Mouse (Mus musculus): Measurements from ENCODE around the gene Nme2.

Nme2 gene

GRCm38 (mm10) chr11:93956159-93956558 lies at the start of gene Nme2:
Gene Nme2 (minus strand): TSS chr11:93956259.
- in situ Hi-C loops (cut with MboI, MseI) = no loop called here

DNA sequence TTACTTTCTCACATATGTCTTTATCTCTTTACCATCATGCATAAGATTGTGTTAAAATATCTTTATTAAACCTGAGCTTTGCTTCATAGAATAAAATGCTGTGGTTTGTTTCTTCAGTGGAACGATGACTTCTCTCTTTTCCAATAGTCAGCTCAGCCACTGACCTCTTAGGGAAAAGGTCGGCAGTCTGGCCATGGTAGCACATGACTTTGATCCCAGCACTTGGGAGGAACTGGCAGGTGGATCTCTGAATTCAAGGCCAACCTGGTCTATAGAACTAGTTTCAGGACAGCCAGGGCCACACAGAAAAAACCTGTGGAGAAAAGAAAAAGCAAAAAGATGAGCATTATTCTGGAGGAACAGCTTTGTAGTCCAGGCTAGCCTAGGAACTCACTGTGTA lies 47.3 kb upstream of the Nme2 start:
- in situ Hi-C loops (cut with MboI, MseI) = no loop called here

DNA sequence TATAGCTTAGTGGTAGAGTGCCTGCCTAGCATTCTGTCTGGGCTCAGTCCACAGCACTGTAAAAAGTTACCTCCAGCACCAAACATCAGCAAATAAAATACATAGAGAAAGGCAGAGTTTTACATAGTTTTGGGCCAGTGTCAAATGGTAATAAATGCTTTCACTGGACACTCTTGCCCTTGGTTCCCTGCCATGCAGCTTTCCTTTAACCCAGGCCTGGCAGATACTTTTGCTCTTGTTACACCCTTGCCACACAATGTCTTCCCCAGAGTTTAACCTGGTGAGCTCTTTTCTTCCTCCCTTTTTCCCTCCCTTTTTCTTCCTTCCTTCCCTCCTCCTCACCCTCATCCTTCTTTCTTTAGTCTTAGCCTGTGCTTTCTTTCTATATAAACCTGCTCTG lies 43.2 kb upstream of the Nme2 start:
- in situ Hi-C loops (cut with MboI, MseI) = no loop called here

- in situ Hi-C loops (cut with MboI, MseI) = no loop called here
Observed at GRCm38 (mm10) chr11:93997141-93997775, 41.2 kb upstream of the Nme2 start.

DNA sequence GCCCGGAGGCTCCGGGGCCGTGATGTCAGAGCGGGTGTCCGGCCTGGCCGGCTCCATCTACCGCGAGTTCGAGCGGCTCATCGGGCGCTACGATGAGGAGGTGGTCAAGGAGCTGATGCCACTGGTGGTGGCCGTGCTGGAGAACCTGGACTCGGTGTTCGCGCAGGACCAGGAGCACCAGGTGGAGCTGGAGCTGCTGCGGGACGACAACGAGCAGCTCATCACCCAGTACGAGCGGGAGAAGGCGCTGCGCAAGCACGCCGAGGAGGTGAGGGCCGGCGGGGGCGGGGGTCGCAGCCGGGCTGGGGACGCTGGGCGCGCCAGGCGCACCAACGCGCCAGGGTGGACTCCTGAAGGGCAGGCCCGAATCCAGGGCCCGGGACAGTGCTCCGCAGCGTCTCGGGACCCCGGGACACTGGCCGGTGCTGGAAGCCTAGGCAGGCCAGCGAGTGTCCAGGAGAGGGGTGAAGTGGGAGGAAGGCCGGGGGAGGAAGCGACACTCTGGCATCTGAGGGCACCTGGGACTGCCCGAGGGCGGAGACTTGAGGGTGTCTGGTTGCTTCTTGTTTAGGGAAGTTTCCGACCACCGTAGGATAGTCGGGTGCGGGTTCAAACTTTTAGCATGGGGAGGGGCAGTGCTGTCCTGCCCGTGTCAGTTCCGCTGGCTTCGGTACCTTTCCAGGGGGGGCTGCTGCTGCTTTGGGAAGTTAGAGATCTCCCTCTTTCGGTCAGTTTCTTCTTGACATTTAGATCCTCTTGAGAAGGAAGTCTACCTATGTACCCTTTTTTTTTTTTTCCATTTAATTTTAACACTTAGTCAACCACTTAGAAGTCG lies 40.5 kb upstream of the Nme2 start:
- in situ Hi-C loops (cut with MboI, MseI) = no loop called here

DNA sequence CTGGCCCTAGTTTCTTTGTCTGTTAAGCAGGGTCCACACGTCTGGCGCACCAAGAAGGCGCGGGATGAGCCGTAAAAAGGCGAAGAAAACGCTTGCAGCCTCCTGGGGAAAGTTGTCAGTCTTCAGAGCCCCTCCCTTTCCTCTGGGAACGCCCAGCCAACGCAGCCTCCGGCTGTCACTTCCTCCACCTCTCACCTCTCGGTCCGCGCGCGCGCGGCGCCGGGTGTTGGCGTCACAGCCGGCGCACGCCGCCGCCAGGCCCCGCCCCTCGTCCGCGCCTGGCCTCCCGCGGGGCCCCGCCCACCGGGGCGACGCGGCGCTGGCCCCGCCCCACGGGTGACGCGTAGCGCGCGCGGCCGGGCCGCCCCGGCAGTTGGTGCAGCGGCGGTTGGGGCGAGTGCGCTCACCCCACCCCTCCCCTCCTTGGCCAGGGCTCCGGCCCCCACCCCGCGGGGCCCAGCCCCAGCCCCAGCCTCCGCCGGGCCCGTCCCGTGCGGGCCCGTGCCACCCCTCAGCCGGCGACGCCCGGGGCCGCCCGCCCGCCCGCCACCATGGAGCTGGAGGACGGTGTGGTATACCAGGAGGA lies 39.8 kb upstream of the Nme2 start, which contains the start of gene Spag9:
Spag9 (plus strand) TSS at position 372 of the 586 bp plus-strand sequence.
- in situ Hi-C loops (cut with MboI, MseI) = no loop called here

DNA sequence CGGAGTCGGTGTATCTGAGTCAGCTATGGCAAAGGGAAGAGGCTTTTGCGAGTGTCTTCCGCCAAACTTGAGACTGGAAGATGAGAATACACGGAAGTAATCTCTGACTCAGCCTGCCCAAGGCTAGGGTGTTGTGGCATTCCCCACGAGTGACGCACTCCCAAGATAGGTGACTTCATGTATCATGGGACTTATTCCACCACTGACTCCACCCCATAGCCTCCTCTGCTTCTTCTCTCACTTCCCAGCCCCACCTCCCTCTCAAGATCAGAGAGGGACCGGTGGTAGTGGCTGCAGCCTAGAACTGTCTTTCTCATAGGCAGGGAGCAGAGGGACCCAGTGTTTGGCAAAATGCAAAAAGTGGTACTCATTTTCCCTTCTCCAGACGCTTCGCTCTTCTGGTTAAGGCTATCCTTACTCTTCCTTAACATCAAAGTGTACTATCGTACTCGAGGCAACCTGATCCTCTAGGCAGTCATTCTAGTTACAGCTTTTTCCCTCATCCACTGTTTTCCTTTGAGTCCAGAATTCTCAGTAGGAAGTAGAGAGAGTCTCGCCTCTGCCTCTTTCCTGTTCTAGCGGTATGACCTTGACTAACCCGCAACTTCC lies 39.2 kb upstream of the Nme2 start:
- in situ Hi-C loops (cut with MboI, MseI) = no loop called here

DNA sequence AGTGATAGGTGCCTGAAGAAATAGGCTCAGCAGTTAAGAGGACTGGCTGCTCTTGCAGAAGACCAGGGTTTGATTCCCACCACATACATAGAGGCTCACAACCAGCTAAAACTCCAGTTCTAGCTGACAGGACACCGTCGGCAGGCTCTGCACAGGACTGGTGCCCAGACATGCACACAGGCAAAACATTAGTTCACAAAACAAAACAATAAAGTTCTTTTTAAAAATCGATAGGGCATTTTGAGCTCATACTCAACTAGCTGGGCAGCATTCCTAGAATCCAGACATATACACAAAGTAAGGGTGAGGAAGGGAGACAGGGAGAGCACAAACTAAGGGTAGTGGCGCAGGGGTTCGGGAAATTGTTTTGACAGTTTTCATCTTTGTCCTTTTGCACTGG lies 38.5 kb upstream of the Nme2 start:
- in situ Hi-C loops (cut with MboI, MseI) = no loop called here

DNA sequence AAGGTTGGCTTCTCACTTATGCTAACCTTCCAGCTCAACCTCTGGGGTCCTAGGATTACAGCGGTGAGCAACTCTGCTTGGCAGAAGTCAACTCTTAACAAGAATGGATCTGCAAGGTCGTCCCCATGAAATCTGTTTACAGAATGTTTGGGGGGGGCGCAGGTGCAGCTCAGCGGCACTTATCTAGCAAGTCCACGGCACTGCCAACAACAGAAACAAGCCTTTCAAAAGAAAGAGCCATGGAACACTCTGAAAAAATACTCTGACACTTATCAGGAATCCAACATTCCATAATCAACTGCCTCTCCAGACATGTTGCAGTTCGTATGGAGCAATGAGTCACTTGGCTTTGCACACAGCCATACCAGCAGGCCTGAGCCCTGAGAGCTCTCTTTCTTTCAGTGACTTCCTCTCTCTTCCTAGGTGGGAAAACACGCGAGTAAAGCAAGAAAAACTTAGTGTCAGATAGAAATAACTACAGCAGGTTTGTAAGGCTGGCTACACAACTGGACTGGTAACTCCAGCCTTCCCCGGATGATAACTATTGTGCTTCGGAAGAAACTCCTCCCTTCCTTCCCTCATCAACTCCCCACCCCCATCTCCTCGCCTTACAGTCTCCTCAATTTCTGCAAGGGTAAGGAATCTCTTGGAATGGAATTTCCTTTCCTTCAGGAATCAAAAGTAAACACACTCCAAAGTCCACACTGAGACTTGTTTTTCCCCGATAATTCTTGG lies 32.4 kb upstream of the Nme2 start:
- in situ Hi-C loops (cut with MboI, MseI) = no loop called here

GRCm38 (mm10) chr11:93987625-93988327 lies 31.7 kb upstream of the Nme2 start:
- in situ Hi-C loops (cut with MboI, MseI) = no loop called here

DNA sequence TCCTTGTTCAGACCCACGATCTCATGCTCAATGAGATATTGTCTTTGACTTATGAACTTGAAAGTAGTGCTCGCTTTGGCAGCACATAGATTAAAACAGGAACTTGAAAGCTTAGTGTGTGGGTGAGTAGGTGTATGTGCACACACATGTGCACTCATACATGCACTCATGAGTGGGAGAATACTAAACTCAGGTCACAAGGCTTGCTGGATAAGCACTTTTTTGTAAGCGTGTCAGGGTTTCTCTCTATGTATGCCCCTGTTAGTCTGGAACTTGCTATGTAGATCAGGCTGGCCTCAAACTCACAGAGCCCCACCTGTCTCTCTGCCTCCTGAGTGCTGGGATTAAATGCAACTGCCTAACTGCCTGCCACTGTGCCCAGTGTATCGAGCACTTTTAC lies 31.0 kb upstream of the Nme2 start:
- in situ Hi-C loops (cut with MboI, MseI) = no loop called here

DNA sequence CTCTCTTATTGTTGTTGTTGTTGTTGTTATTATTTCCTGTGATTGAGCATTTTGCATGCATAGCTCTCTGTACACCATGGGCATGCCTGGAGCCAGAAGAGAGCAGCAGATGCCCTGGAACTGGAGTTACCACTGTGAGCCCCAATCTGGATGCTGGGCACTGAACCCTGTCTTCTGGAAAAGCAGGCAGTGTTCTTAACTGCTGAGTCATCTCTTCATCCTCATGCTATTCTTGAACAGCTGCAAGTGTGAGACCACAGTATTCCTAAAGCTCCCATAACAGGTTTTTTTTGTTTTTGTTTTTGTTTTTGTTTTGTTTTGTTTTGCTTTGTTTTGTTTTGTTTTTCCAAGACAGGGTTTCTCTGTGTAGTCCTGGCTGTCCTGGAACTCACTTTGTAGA lies 30.2 kb upstream of the Nme2 start:
- in situ Hi-C loops (cut with MboI, MseI) = no loop called here

DNA sequence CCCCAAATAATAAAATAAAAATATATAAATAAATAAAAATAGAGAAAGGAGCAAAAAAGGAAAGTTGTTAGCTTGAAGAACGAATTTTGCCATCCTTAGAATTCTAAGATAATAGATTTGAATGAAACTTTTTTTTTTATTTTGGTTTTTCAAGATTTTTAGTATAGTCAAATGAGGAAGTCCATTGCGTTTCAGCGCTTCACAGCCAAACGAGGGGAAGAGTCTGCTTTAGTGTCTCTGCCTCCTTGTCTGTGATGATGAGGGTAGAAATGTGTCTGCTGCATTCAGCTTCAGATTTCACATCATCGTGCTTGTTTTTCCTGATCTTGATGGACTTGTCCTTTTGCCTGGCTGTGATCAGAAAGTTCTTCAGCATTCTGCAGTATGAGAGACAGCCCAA lies 29.2 kb upstream of the Nme2 start:
- in situ Hi-C loops (cut with MboI, MseI) = no loop called here

DNA sequence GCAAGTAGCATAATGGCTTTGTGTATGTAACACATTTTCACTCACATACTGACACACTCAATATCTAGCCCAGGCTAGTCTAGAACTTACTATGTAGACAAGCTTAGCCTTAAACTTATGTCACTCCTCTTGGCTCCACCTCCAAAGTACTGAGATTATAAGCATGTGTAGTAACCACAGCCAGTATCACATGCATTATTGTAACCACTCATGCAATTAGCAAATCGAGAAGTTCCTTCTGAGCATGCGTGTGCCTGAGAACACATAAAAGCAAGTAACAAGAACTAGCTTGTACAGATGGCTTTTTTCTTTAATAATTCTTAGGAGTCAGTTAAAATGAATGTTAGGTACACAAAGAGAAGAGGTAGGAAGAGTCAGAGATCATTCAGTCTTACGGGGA lies 28.6 kb upstream of the Nme2 start:
- in situ Hi-C loops (cut with MboI, MseI) = no loop called here

DNA sequence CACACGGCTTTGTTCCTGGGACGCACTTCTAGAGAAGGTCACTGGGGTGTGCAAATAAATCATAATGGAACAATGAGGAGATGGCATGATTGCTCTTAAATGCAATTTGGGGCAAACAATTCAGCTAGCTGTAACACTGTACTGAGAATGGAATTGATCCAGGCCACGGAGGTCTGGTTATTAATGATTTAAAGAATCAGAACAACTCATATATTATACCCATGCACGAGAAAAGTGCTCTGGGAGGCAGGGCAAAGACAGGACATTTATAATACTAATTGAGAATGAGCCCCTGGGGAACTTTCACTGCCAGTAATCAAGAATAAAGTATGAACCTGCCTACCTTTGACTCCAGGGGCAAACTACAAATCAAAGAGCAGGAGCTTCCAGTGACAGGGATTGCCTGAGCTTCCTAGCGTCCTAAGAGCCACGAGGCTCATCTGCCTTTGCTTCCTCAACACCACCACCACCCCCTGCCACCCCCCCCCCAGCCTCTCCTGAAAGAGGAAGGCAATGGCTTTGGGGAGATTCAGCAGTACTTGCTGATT lies 23.5 kb upstream of the Nme2 start:
- in situ Hi-C loops (cut with MboI, MseI) = no loop called here

GRCm38 (mm10) chr11:93972951-93973350 lies 16.9 kb upstream of the Nme2 start:
- in situ Hi-C loops (cut with MboI, MseI) = loop anchor here (5.0 kb wide), 1 partner anchor 109 kb away; no protein-coding TSS in a partner anchor

GRCm38 (mm10) chr11:93969799-93970198 lies 13.7 kb upstream of the Nme2 start:
- in situ Hi-C loops (cut with MboI, MseI) = loop anchor here (5.0 kb wide), 2 partner anchors 82 to 113 kb away; partner anchors contain the start of genes Mbtd1 and Utp18

DNA sequence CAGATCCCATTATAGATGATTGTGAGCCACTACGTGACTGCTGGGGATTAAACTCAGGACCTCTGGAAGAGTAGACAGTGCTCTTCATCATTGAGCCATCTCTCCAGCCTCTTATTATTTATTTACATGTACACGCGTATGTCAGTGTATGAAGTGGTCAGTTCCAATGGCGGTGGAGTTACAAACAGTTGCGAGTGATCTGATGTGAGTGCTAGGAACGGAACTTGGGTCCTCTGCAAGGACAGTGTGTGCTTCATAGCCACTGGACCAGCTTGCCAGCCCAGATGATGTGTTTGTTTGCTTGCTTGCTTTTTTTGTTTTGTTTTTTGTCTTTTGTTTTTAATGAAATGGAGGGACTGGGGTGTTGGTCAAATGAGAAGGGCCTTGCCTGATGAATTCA lies 13.1 kb upstream of the Nme2 start:
- in situ Hi-C loops (cut with MboI, MseI) = loop anchor here (5.0 kb wide), 1 partner anchor 82 kb away; the partner anchor contains the start of genes Mbtd1 and Utp18

GRCm38 (mm10) chr11:93968848-93969128 lies 12.7 kb upstream of the Nme2 start:
- in situ Hi-C loops (cut with MboI, MseI) = loop anchor here (5.0 kb wide), 1 partner anchor 81 kb away; the partner anchor contains the start of genes Mbtd1 and Utp18

- in situ Hi-C loops (cut with MboI, MseI) = loop anchor here (5.0 kb wide), 1 partner anchor 81 kb away; the partner anchor contains the start of genes Mbtd1 and Utp18
Observed at GRCm38 (mm10) chr11:93968005-93968847, 12.2 kb upstream of the Nme2 start, which contains the start of the genes Gm20390 and Nme1. Gene Gm20390 (minus strand): TSS chr11:93968293. Gene Nme1 (minus strand): TSS chr11:93968521.
